Mouse (Mus musculus) small intestine, adult 2 months (tissue): ENCODE results near the gene Prmt3.

Experiments
- CTCF ChIP-seq: fragments of 200-500 bp; IDR thresholded peaks from 2 replicates; pipeline ENCODE4 v1.5.1; 2012; ENCODE audit warnings: low read depth, mild to moderate bottlenecking, control low read depth, inconsistent platforms, low read length, moderate library complexity, mixed read lengths; ENCODE audit not compliant: insufficient replicate concordance, insufficient read length; ENCODE audit errors: extremely low read depth
- POLR2A ChIP-seq: fragments of 200-500 bp; IDR thresholded peaks from 2 replicates; pipeline ENCODE4 v1.6.1; 2012; ENCODE audit warnings: low read depth, mild to moderate bottlenecking, control low read depth, inconsistent platforms, low read length, moderate library complexity

GRCm38 (mm10) chr7:49858257-49858656 is 80.1 kb downstream of the Prmt3 start:
- no peak for TF ChIP-seq CTCF
- TF ChIP-seq POLR2A, result no peak
